Mouse (Mus musculus) liver, embryonic 14.5 days (tissue): ENCODE data around the gene Serf2. TPM values are rescaled to one million over a fixed set of nuclear protein-coding genes. Genes with fewer than 3 reads are reported as not detected.
"Not testable (repeated sequence)": the region's sequence is repeated elsewhere in the genome, so short reads cannot be mapped to it uniquely, and the experiment has no call there.

ENCODE experiments used
- ATAC-seq: fragments of 200-750 bp; cut with Nextera tagmentation; 2 replicates; pipeline ENCODE4 v1.8.0; 2017; ENCODE audit warnings: moderate number of reproducible peaks, mild to moderate bottlenecking, moderate library complexity; ENCODE audit not compliant: insufficient read depth
- DNase-seq, 3 experiments: peaks; one replicate each; pipeline ENCODE4 v3.0.0-alpha.2; 2012 to 2013; ENCODE audit warnings: low read depth in 3 of 3, low spot score in 3 of 3
- H3K27ac ChIP-seq: fragments of 300-500 bp; sonication (generic); 2 replicates; pipeline ENCODE4 v1.5.1; 2014; ENCODE audit warnings: moderate library complexity, mild to moderate bottlenecking, control low read depth, inconsistent platforms
- H3K27me3 ChIP-seq: fragments of 300-500 bp; sonication (generic); 2 replicates; pipeline ENCODE4 v1.6.1; 2014; ENCODE audit warnings: mild to moderate bottlenecking, low read length, moderate library complexity; ENCODE audit not compliant: control insufficient read depth, insufficient read depth
- H3K36me3 ChIP-seq: fragments of 300-500 bp; sonication (generic); replicated peaks from 2 replicates; pipeline ENCODE4 v1.6.1; 2014; ENCODE audit warnings: low read depth; ENCODE audit not compliant: control insufficient read depth, insufficient read depth
- H3K4me1 ChIP-seq, 2 experiments: fragments of 200-500 bp in 1 of 2; fragments of 300-500 bp in 1 of 2; sonication (generic) in 1 of 2; replicated peaks; 2 replicates each; pipeline ENCODE4 v1.6.1; 2012 to 2014; ENCODE audit warnings: antibody characterized with exemption in 1 of 2, inconsistent platforms in 1 of 2, low read length in 1 of 2; ENCODE audit not compliant: control insufficient read depth in 2 of 2, insufficient read depth in 2 of 2
- H3K4me2 ChIP-seq: fragments of 300-500 bp; sonication (generic); 2 replicates; pipeline ENCODE4 v1.6.1; 2014; ENCODE audit warnings: low read depth, mild to moderate bottlenecking, control low read depth, moderate library complexity
- H3K4me3 ChIP-seq, 2 experiments: fragments of 200-500 bp in 1 of 2; fragments of 300-500 bp in 1 of 2; sonication (generic) in 1 of 2; 2 replicates each; pipeline ENCODE4 v1.5.1; 2012 to 2014; ENCODE audit warnings: low read depth in 2 of 2, low read length in 2 of 2, mild to moderate bottlenecking in 2 of 2, control low read depth in 1 of 2, inconsistent platforms in 1 of 2, moderate library complexity in 1 of 2; ENCODE audit not compliant: insufficient read depth in 1 of 2
- H3K9ac ChIP-seq: fragments of 300-500 bp; sonication (generic); replicated peaks from 2 replicates; pipeline ENCODE4 v1.6.1; 2014; ENCODE audit warnings: mild to moderate bottlenecking, control low read depth, moderate library complexity
- H3K9me3 ChIP-seq: fragments of 300-500 bp; sonication (generic); 2 replicates; pipeline ENCODE4 v1.6.1; 2016; ENCODE audit warnings: low read length, mixed read lengths; ENCODE audit not compliant: control insufficient read depth
- CTCF ChIP-seq: IDR thresholded peaks from 2 replicates; pipeline ENCODE4 v1.5.1; 2016; ENCODE audit warnings: antibody characterized with exemption, low read depth, control low read depth
- EP300 ChIP-seq: IDR thresholded peaks from 2 replicates; pipeline ENCODE4 v1.6.1; 2016; ENCODE audit warnings: antibody characterized with exemption, low read depth
- WGBS: fragments of 180-500 bp; shearing (Covaris S2); extraction: QIAGEN DNeasy Blood & Tissue Kit; methylation state at CpG from one replicate; pipeline ENCODE4 v1.1.7; 2014; ENCODE audit not compliant: insufficient replicate concordance; 5-methylcytosine and 5-hydroxymethylcytosine counted together
- microRNA-seq: library from miRNA; unstranded; fragments of <30 nt; microRNA quantifications from one replicate; pipeline ENCODE4, GENCODE M21; 2016
- polyA plus RNA-seq, 2 experiments: library from polyadenylated mRNA; depleted of rRNA in 1 of 2; stranded (reverse) in 1 of 2; unstranded in 1 of 2; fragments of >200 nt; fragmentation: Nextera tagmentation in 1 of 2; extraction: Ambion mirVana in 1 of 2; gene quantifications; 2 replicates each; pipeline versions ENCODE4 v1.2.1 to v1.2.3; 2012 to 2014

Gene Serf2
- polyA plus RNA-seq, 2 experiments = 279 to 345 TPM

- Histone ChIP-seq H3K4me1 (peaks cover 17 to 19% of the 10 kb centered on the region in 2 experiments), H3K4me3 (peak within 1 kb of the TSS; percentile 59 to 80), H3K9ac (peak within 1 kb of the TSS; percentile 81), H3K4me2 (peak within 1 kb of the TSS; percentile 68), H3K27ac (peak within 1 kb of the TSS; percentile 46), H3K36me3 (peaks cover 11% of the 10 kb centered on the region)
- DNase-seq (peak; percentile 86 to 88 (median 87)), ATAC-seq (peak; percentile 93)
- H3K9me3 ChIP-seq, H3K27me3 ChIP-seq: not testable (repeated sequence)
- TF ChIP-seq CTCF = peak; percentile 42
- WGBS = 3% methylated on average over 40 of the region's 42 CpGs
These were observed 57.2 kb downstream of the Serf2 start, which contains the start of the genes Mfap1a and Wdr76 for GRCm38 (mm10) chr2:121505942-121506882. TSS of gene Mfap1a (minus strand) at chr2:121506665. TSS of gene Wdr76 (plus strand) at chr2:121506723.

- no peak for ATAC-seq
- peaks cover 17 to 20% of the 10 kb centered on the region in 2 experiments for H3K4me1 ChIP-seq
- 8% methylated on average over 12 of the region's 12 CpGs for WGBS
- peak overlapping the region; percentile 68 for H3K4me2 ChIP-seq
- H3K9ac ChIP-seq = peak overlapping the region; percentile 81
- H3K4me3 ChIP-seq = peak overlapping the region; percentile 59 to 80
- no peak for DNase-seq
- H3K36me3 ChIP-seq = peaks cover 20% of the 10 kb centered on the region
- no peak for TF ChIP-seq EP300
- no peak for TF ChIP-seq CTCF
- H3K9me3 ChIP-seq = no peaks in the 10 kb centered on the region
- H3K27me3 ChIP-seq = no peaks in the 10 kb centered on the region
- no peak overlapping the region; the same call in 1 of the 2 replicates for H3K27ac ChIP-seq
These were observed 58.4 kb downstream of the Serf2 start for GRCm38 (mm10) chr2:121507173-121507950.

Small RNAs within 50 kb of the gene (microRNA-seq; reads per million reads assigned to microRNA genes)
- gene Gm22953 = not detected

Other genes starting within 250 kb of the Serf2 start
- gene Trp53bp1, start 177.8 kb upstream of the Serf2 start, polyA plus RNA-seq (2012; rRNA removed) = 16.4 and 17.0 TPM in 2 replicates
- 14.1 and 18.5 TPM in 2 replicates for gene Trp53bp1, start 177.8 kb upstream of the Serf2 start, polyA plus RNA-seq (2014; fragmentation: Nextera tagmentation; extraction: Ambion mirVana)
- 0.04 TPM in 2 replicates for gene Map1a, start 159.6 kb upstream of the Serf2 start, polyA plus RNA-seq (2012; rRNA removed)
- gene Map1a, start 159.6 kb upstream of the Serf2 start, polyA plus RNA-seq (2014; fragmentation: Nextera tagmentation; extraction: Ambion mirVana) = 0.09 TPM in 1 of 2 replicates, not detected in the other
- gene Ppip5k1, start 93.8 kb upstream of the Serf2 start, polyA plus RNA-seq (2012; rRNA removed) = 3.1 and 4.5 TPM in 2 replicates
- gene Ppip5k1, start 93.8 kb upstream of the Serf2 start, polyA plus RNA-seq (2014; fragmentation: Nextera tagmentation; extraction: Ambion mirVana) = 5.6 and 8.4 TPM in 2 replicates
- gene Ckmt1, start 91.5 kb upstream of the Serf2 start, polyA plus RNA-seq (2012; rRNA removed) = 0.06 and 0.32 TPM in 2 replicates
- gene Ckmt1, start 91.5 kb upstream of the Serf2 start, polyA plus RNA-seq (2014; fragmentation: Nextera tagmentation; extraction: Ambion mirVana) = not detected in 2 replicates
- gene Strc, start 62.0 kb upstream of the Serf2 start, polyA plus RNA-seq (2012; rRNA removed) = not detected in 2 replicates
- not detected in 2 replicates for gene Strc, start 62.0 kb upstream of the Serf2 start, polyA plus RNA-seq (2014; fragmentation: Nextera tagmentation; extraction: Ambion mirVana)
- 61.0 and 95.7 TPM in 2 replicates for gene Pdia3, start 35.4 kb upstream of the Serf2 start, polyA plus RNA-seq (2012; rRNA removed)
- 186 and 188 TPM in 2 replicates for gene Pdia3, start 35.4 kb upstream of the Serf2 start, polyA plus RNA-seq (2014; fragmentation: Nextera tagmentation; extraction: Ambion mirVana)
- 0.40 and 0.60 TPM in 2 replicates for gene Catsper2, start 35.4 kb upstream of the Serf2 start, polyA plus RNA-seq (2012; rRNA removed)
- 0.29 and 0.92 TPM in 2 replicates for gene Catsper2, start 35.4 kb upstream of the Serf2 start, polyA plus RNA-seq (2014; fragmentation: Nextera tagmentation; extraction: Ambion mirVana)
- 0.84 and 1.1 TPM in 2 replicates for gene Ell3, start 4.9 kb upstream of the Serf2 start, polyA plus RNA-seq (2012; rRNA removed)
- gene Ell3, start 4.9 kb upstream of the Serf2 start, polyA plus RNA-seq (2014; fragmentation: Nextera tagmentation; extraction: Ambion mirVana) = 1.8 and 2.0 TPM in 2 replicates
- 22.4 and 26.8 TPM in 2 replicates for gene Hypk, start 4.1 kb downstream of the Serf2 start, polyA plus RNA-seq (2012; rRNA removed)
- 72.9 and 79.2 TPM in 2 replicates for gene Hypk, start 4.1 kb downstream of the Serf2 start, polyA plus RNA-seq (2014; fragmentation: Nextera tagmentation; extraction: Ambion mirVana)
- gene Serinc4, start 7.6 kb downstream of the Serf2 start, polyA plus RNA-seq (2012; rRNA removed) = 0.17 and 0.22 TPM in 2 replicates
- gene Serinc4, start 7.6 kb downstream of the Serf2 start, polyA plus RNA-seq (2014; fragmentation: Nextera tagmentation; extraction: Ambion mirVana) = 0.08 and 0.11 TPM in 2 replicates
- gene Mfap1b, start 24.9 kb downstream of the Serf2 start, polyA plus RNA-seq (2012; rRNA removed) = 3.4 and 8.7 TPM in 2 replicates
- gene Mfap1b, start 24.9 kb downstream of the Serf2 start, polyA plus RNA-seq (2014; fragmentation: Nextera tagmentation; extraction: Ambion mirVana) = 20.1 and 22.2 TPM in 2 replicates
- 3.8 and 6.8 TPM in 2 replicates for gene Mfap1a, start 57.5 kb downstream of the Serf2 start, polyA plus RNA-seq (2012; rRNA removed)
- 8.5 and 10.0 TPM in 2 replicates for gene Mfap1a, start 57.5 kb downstream of the Serf2 start, polyA plus RNA-seq (2014; fragmentation: Nextera tagmentation; extraction: Ambion mirVana)
- gene Wdr76, start 57.5 kb downstream of the Serf2 start, polyA plus RNA-seq (2012; rRNA removed) = 7.4 and 11.5 TPM in 2 replicates
- 8.6 and 9.1 TPM in 2 replicates for gene Wdr76, start 57.5 kb downstream of the Serf2 start, polyA plus RNA-seq (2014; fragmentation: Nextera tagmentation; extraction: Ambion mirVana)